Mouse (Mus musculus) embryo, embryonic 10 days (tissue): ENCODE data around the gene 4931422A03Rik.
"Not testable (repeated sequence)": the region's sequence is repeated elsewhere in the genome, so short reads cannot be mapped to it uniquely, and the experiment has no call there.

Experiments used
- DNase-seq: peaks from one replicate; pipeline ENCODE4 v3.0.0-alpha.2; 2015; ENCODE audit warnings: low spot score

The 4931422A03Rik gene

DNA sequence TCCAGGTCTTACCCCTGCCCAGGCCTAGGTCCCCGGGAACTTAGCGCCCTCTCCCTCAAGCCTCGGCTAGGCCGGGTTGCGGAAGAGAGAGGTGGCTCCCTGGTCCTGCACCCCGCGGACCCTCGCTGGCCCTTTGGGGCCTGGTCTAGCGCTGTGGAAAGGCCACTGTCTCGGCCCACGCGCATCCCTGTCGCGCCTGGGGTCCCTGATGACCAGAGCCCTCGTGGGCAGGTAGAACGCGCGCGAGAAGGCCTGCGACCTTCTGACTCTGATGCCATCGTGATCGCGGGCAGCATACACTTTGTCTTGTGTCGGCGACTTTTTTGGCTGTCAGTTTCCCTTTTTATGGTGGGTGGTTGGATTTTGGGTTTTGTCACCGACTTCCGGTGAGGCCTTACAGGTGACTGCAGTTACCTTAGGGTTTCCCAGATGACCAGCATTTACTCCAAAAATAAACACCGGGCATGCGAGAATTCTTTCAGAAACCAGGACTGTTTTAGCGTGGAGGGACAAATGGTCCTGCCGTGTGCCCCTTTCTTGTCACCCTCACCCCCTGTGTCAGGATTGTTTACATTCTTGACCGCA, at the start of gene 4931422A03Rik:
4931422A03Rik (minus strand) TSS at position 223 of the 585 bp plus-strand sequence.
- DNase-seq, result peak; percentile 41

DNA sequence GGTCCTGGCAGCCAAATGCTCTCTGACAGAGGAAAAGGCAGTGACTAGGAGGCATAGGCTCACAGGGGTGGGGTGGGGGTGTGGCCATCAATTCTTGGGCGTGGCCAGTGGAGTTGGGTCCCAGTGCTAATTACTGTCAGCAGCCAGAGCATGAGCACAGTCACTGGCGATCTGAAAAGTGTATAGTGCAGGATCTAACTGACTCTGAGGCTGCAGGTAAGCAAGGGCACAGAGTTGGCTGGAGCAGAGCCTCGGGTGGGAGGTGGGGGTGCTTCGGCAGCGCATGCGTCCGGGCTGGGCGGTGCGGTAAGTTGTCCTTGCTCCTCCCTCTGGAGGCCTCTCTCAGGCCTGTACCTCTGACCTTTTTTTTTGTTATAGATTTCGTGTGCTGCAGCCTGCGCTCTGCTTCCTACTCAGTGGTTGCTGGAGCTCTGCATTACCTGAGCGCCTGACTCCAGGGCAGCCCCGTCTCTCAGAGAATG, 41.6 kb upstream of the 4931422A03Rik start, which contains the start of gene Cd59b:
Cd59b (plus strand) TSS at position 146 of the 482 bp plus-strand sequence.
- peak; percentile 67 for DNase-seq

DNA sequence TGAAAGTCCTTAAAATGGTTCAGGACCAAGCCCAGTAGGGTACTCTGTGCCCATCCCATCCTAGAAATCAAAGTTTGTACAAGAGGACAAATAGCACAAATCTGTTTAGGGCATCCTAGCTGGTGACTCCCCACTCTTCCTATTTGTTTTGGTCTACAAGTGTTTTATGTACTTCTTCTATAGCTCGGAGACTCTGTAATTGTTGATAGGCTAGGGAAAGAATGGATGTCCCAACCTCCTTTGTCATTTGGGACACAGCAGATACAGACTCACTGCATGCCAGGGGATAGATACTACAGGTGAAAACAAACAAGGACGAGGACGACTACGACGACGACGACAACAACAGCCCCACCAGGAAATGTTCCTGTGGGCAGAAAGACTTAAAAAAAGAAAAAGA, 40.3 kb upstream of the 4931422A03Rik start, which contains the start of gene Gm10799:
Gm10799 (minus strand) TSS at position 101 of the 400 bp plus-strand sequence.
- DNase-seq, result not testable (repeated sequence)

DNA sequence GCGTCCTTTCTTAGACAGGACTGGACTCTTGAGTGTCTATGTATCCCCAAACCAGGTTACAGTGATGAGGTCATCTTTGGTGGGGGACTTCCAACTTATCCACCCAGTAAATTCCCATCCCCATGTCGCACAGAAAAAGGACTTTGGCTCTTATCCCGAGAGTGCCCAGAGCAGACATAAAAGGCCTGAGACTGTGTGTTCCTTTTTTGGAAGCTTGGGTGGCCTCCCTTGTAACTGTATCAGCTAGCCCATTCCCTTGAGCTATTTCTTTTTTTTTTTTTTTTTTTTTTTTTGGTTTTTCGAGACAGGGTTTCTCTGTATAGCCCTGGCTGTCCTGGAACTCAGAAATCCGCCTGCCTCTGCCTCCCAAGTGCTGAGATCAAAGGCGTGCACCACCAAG, 37.4 kb upstream of the 4931422A03Rik start, which contains the start of gene Gm10912:
Gm10912 (plus strand) TSS at position 301 of the 400 bp plus-strand sequence.
- not testable (repeated sequence) for DNase-seq

DNA sequence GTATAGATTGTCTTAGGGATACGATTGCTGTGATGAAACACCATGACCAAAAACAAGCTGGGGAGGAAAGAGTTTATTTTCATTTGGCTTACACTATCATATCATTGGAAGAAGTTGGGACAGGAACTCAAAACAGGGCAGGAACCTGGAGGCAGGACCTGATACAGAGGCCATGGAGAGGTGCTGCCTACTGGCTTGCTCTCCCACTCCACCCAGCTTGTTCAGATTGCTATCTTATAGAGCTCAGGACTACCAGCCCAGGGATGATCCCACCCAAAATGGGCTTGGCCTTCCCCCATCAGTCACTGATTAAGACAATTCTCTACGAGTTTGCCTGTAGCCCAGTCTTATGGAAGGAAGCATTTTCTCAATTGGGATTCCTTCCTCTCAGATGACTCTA, 36.0 kb upstream of the 4931422A03Rik start:
- no peak for DNase-seq

DNA sequence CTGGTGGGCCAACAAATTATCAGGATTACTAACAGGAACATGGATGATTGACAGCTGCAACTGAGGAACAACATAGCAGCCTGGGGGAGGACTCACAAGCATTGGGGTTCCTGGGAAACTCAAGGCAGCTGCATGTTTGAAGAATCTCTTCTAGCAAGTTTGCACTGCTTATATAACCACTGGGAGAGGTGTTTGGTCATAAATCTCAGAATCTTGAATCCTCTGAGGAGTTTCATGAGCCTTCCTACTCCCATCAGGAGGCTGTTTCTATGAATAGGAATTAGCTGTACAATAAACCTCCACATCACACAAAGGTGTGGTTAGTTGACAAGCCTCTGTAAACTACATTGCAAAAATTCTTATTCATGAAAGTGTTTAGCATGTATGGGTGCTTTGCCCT, 34.5 kb upstream of the 4931422A03Rik start:
- no peak for DNase-seq

DNA sequence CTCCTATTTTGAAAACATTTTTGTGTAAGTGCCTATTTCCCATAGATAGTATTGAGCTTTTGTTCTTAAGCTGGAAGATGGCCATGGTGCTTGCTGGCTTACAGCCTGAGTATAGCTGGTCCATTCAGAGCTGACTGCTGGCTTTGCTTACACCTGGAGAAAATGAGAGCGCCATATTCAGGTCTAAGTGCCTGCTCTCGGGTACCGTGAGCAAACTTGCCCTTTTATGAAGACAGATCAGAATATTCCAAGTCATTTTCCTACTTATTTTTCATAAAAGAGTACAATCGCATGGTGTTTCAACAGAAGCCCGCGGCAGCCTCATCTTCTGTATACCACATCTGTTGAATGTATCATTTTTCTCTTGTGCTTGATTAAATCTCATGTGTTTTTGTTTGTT, 32.8 kb upstream of the 4931422A03Rik start:
- DNase-seq, result no peak

DNA sequence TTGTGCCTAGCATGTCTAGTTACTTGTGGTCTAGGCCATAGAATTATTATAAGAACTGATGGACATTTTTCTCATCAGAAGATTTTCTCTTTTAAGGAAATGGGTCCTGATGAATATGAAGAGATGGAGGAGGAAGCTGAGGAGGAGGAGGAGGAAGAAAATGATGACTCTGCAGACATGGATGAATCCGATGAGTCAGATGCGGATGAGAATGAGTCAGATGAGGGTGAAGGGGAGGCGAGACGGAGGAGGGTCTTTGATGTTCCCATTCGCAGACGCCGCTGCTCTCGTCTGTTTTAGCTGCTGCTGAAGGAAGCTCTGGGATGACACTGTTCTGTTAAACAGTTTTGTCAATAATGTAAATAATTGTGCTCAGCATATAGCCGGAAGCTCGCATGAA, 31.6 kb upstream of the 4931422A03Rik start:
- no peak for DNase-seq

DNA sequence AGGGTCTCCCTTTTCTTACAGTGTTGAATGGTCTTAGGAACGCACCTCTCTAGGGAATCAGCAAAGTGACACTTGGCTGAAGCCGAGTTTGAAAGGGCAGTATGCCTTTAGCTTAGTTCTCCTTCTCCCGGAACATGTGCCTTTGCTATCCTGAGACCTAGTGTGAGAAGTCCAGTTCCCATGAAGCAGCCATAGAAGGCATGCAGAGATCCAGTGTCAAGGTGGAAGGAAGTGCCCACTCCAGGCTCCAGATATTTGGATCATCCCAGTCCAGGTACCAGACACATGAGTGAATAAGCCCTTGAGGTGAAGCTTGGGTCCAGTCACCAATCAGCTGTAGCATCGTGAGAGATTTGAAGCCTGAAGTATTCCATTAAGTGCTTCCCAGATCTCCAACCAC, 30.8 kb upstream of the 4931422A03Rik start:
- no peak for DNase-seq

DNA sequence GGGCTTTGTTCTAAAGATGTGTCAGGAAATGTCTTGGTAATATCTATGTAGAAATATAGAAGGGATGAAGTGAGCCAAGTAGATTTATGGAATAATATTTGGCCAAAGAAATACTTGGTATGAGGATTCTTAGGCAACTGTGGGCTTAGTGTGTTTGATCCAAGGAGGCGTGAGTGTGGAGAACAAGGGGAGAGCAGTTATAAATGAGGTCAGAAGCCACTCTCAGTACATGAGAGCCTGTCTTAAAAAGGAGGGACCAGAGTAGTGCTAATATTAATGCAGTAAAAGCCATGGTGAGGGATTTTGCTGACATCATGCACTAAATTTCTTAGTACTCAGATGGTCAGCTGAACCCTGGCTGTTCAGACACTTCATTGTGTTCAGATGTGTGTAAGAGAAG, 30.2 kb upstream of the 4931422A03Rik start:
- no peak for DNase-seq

DNA sequence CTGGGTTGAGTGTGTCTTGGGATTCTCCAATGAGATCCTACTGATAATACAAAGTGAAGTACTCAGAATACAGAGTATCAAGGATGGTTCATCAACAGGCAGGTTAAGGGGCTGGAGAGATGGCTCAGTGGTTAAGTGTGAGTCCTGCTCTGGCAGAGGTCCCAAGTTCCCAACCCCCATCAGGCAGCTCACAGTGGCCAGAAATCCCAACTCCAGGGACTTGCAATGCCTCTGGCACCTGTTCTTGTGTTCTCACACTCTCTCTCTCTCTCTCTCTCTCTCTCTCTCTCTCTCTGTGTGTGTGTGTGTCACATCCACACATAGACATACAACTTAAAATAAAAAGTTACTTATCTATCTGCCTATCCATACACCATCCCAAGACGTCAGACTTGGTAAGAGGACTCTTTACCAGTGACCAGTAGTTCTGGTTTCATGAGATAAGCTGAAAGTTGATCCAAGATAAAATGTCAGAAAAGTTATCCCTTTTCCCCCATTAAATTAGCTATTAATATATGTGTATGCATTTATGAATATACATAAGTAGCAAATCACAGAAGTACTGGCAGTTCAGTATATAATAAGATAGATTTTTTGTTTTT, 16.4 kb upstream of the 4931422A03Rik start:
- DNase-seq, result no peak

DNA sequence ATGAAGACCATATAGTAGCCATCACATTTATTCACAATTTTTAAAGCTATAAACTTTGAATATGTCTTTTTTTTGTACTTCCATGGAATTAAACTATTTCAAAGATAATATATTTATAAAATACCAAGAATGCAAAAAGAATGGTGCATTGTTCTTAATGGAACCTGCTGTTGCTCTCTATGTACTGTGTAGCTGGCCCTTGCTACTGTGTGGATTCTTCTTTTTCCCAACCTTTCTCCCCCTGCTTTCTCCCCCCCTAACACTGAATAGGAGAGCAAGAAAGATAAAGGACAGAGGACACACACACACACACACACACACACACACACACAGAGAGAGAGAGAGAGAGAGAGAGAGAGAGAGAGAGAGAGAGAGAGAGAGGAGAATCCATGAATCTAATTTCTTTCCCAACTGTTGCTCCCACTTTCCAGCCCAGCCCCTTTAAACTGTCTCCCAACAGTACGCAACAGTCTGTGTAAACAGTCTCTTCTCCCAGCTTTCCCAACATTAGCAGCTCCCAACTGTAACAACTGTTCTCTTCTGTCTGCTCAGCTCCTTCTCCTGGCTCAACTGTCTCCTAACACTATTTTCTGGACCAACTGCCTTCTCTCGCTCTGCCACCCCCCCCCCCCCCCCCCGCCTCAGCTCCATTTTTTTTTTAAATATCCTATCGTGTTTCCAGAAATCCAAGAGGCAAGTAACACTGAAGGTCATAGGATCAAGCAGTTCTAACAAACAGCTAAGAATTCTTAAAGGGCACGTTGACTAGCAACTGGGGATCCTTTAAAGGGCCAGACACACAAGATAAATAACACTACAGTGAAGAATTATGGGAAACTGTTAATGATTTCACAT, 15.7 kb upstream of the 4931422A03Rik start:
- DNase-seq, result no peak

DNA sequence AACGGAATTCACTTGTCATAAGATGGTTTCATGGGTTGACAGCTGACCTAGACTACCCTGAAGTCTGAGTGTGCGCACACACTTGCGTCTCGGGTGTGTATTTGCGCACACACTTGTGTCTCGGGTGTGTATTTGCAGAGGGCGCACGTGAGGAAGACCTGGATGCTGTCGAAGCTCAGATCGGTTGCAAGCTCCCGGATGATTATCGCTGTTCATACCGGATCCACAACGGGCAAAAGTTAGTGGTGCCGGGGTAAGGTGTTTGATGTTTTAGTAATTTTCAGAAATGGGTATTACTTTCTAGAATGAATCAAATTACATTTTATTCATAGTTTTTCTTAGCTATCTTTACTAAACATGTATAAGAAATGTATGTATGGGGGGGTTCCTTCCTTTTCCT, 14.6 kb upstream of the 4931422A03Rik start:
- no peak for DNase-seq

DNA sequence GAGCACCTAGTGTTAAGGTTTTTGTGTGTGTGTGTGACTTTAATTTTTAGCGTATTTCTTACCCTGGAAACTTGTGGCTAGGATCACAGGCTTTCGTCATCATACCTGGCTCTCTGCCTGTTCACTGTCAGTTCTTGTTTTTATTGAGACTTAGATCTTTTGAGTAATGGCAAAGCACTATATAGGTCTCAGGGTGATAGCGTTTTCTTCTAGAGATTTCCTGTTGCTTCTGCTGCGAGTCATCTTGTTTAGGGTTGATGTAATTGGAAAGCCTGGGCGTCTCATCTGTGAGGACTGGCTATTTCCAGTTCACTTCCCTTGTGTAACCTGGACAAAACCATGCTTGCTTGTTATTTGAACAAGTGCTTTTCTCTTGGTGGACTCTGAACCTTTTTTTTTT, 13.5 kb upstream of the 4931422A03Rik start:
- DNase-seq, result no peak

DNA sequence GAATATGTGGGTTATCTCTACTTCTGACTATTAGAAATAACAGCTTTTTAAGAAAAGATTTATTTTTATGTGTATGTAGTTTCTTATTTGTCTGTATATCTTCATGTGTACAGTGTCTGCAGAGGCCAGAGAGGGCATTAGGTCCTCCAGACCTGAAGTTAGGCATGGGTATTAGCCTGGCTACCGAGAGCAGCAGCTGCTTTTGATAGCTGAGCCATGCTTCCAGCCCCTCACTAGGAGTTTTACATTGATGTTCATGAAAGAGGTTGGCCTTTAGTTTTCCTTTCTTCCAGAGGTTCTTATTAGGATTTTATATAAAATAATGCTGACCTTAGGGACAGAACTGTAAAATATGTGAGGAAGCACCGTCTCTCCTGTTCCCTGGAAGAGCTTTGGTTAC, 10.1 kb upstream of the 4931422A03Rik start:
- no peak for DNase-seq

DNA sequence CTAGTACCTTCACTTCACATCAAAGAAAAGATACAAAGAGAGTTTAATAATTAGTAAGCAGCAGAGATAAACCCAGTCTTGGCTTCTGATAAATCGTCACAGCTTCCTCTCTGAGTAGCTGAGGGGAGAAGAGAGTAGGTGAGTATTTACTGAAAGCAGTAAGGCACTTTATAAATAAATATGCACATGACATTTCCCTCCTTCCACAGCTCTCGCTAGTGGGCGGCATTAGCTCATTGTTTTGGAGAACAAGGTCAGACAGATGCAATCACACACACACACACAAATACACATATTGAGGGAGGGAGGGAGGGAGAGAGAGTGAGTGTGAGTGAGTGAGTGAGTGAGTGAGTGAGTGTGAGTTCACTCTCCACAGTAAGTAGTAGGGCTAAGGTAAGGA, 8.2 kb upstream of the 4931422A03Rik start:
- no peak for DNase-seq

DNA sequence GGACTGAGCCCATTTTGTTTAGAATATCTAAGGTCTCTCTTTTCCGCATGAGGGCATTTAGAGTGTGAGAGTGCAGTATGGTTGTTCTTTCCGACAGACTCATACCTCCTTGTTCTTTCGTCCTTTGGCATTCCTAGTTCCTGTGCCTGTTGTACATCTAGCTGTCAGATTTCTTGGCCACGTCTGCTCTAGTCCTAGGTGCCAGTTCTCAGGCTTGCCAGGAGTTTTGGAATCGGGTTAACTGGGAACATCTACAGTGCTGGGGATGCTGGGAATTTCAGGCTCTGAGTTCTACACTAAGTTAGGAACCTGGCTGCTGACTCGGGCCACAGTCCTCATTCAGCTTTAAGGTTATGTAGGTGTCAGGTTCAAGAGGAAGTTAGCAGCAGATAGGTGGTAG, 7.4 kb upstream of the 4931422A03Rik start:
- no peak for DNase-seq

DNA sequence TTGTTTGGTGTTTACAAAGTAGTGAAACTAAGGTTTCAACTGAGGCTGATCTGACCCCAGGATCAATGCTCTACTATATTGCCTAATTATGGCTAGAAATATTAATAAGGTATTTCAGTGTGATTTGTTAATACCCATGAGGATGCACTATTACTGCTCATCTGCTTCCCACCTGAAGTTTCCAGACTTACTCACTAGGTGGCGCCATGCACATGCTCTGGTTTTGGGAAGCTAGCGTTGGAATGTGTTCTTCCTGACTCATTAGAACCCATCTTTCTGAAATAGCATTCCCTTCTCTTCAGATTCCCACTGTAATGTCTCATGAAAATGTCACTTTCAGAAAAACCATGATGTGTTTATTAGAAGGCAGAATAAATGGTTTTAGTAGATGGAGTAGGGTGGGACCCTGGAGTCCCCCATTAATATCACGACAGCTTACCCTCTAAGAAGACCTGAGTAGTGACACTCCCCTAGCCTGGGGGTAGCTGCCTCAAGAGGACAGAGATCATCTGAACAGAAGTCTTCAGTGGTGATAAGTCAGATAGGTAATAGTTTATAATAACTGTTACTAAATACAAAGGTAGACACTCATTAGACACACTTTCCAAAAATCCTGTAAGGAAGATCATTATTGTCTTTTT, 6.8 kb upstream of the 4931422A03Rik start:
- DNase-seq, result peak; percentile 84

DNA sequence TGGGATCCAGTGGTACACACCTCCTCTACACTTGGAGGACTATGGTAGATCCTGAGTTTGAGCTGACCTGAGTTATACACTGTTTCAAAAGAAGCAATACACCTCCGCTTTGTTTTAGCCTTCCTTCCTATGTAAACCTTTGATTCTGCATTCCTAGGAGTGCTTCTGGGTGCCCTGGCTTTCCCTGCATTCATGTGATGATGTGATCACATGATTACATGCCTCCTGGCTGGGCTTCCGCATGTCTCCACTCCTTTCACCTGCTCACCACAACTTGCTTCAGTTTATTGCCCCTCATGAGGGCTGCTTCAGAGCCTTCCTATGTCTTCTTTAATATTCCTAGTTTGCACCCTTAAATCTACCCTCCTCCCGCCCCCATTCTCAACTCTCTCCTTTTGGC, 3.9 kb upstream of the 4931422A03Rik start:
- no peak for DNase-seq

DNA sequence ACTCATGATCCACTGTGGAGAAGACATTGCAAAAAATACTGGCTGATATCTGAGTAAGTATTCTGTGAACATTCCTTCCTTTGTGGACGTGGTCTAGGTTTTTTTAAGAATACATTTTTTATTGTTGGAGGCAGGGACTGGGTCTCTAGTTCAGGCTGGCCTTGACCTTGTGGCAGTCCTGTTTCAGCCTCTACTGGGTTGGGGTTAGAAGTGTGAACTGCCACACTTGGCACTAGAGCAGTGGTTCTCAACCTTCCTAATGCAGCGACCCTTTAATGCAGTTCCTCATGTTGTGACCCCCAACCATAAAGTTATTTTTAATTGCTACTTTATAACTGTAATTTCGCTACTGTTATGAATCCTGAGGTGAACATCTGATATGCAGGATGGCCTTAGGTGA, 2.2 kb upstream of the 4931422A03Rik start:
- no peak for DNase-seq

DNA sequence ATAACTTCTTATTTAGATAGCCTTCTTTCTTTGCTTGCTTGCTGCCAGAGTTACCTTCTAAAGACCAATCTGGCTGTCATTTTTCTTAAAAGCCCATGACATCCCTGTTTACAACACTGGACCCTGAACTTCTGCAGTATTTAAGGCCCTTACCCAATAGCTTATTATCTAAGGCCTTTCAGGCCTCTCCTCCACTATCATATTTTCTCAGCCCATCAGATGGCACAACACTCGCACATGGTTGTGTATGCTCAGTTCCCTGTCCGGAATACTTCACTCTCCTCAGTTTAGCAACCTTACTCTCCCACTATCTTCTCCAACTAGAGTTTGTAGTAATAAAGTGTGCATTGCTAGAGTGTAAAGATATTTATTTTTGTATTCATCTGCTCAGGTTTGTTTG, 913 bp upstream of the 4931422A03Rik start:
- DNase-seq, result no peak

DNA sequence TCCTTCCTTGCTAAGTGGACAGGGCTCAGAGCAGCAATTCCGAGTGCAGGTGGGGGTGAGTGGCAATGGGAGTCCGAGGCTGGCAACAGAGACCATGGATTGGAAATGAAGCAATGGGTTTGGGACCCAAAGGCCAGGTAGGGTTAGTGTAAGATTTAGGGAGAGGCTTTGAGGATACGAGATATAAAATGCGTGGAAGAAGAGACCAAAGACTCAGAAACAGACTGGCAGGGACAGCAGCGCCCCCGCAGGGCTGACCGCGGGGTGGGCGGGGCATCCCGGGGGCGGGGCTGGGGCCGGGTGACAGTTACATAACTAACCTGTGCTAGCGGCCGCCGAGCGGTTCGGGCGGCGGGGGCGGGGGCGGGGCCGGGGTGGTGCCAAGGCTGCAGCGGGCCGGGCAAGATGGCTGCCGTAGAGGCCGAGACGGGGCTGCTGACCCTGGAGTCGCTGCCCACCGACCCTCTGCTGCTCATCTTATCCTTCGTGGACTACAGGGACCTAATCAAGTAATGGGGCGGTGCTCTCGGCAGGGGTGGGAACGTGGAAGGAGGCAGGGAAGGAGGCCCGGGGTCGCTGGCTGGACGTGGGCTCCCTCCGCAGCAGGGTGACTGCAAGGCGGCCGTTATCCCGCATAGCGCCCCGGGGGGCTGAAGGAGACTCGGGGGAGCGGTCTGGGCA, 563 bp downstream of the 4931422A03Rik start, which contains the start of gene Fbxo3:
Fbxo3 (plus strand) TSS at position 264 of the 681 bp plus-strand sequence.
- peak; percentile 77 for DNase-seq
